Mouse (Mus musculus) kidney, postnatal 14 days (tissue): Measurements from ENCODE around the gene Plcl1.

Source experiments
- DNase-seq: peaks from one replicate; pipeline ENCODE4 v3.0.0; 2022; ENCODE audit warnings: mixed read lengths

Plcl1 gene

GRCm38 (mm10) chr1:55706933-55707332, 301.2 kb downstream of the Plcl1 start:
- peak; percentile 70 for DNase-seq

- no peak for DNase-seq
These were observed 311.6 kb downstream of the Plcl1 start for GRCm38 (mm10) chr1:55717283-55717803.

GRCm38 (mm10) chr1:55725428-55725827, 319.7 kb downstream of the Plcl1 start:
- no peak for DNase-seq

GRCm38 (mm10) chr1:55729332-55729731, 323.6 kb downstream of the Plcl1 start:
- no peak for DNase-seq

GRCm38 (mm10) chr1:55732951-55733350, 327.2 kb downstream of the Plcl1 start:
- DNase-seq = peak; percentile 55

- DNase-seq = peak; percentile 89
These were observed 330.5 kb downstream of the Plcl1 start for GRCm38 (mm10) chr1:55736054-55736740.

GRCm38 (mm10) chr1:55736762-55737288, 331.1 kb downstream of the Plcl1 start:
- no peak for DNase-seq

GRCm38 (mm10) chr1:55738746-55739365, 333.1 kb downstream of the Plcl1 start:
- peak; percentile 35 for DNase-seq

GRCm38 (mm10) chr1:55741885-55742284, 336.2 kb downstream of the Plcl1 start:
- no peak for DNase-seq

GRCm38 (mm10) chr1:55748516-55748915, 342.8 kb downstream of the Plcl1 start:
- no peak for DNase-seq

GRCm38 (mm10) chr1:55749770-55750169, 344.0 kb downstream of the Plcl1 start:
- DNase-seq = no peak

GRCm38 (mm10) chr1:55755742-55756141, 350.0 kb downstream of the Plcl1 start:
- DNase-seq = peak; percentile 64

GRCm38 (mm10) chr1:55762284-55762683, 356.6 kb downstream of the Plcl1 start:
- DNase-seq = no peak

- no peak for DNase-seq
These were observed 357.4 kb downstream of the Plcl1 start for GRCm38 (mm10) chr1:55763171-55763570.

GRCm38 (mm10) chr1:55766743-55767142, 361.0 kb downstream of the Plcl1 start:
- no peak for DNase-seq

- DNase-seq = no peak
These were observed 364.5 kb downstream of the Plcl1 start for GRCm38 (mm10) chr1:55770072-55770785.

- no peak for DNase-seq
These were observed 387.1 kb downstream of the Plcl1 start for GRCm38 (mm10) chr1:55792817-55793216.
